Mouse (Mus musculus): ENCODE measurements around the gene Slc16a2. TPM values are rescaled to one million over a fixed set of nuclear protein-coding genes. Genes with fewer than 3 reads are reported as not detected.

The Slc16a2 gene
- polyA plus RNA-seq, 2 experiments: 4.2 to 7.5 TPM

DNA sequence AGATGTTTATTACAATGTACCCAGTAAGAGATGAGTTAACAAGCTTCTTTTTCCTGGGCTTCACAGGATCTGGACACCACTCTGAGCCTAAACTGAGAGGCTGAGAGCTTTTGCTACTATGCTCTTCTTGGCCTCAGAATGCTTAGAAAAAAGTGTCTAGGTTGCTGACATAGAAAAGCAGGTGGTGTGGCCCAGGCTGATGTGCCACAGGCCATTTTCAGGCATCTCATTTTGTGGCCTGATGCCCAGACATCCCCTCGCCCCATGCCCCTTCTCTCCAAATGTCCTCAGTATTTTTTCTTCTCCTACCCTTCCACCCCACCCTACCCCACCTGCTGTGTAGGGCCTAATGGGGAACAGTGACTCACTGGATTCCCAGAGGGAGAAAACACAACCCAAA is 11.3 kb downstream of the Slc16a2 start:
- H3K36me3 ChIP-seq (replicated peaks; ENCODE audit: control insufficient read depth, insufficient read depth, low read depth): no peaks in the 10 kb centered on the region
- H3K4me1 ChIP-seq (replicated peaks; ENCODE audit: control insufficient read depth in 2 of 2, insufficient read depth in 2 of 2, low read length in 1 of 2): no peaks in the 10 kb centered on the region
- H3K9ac ChIP-seq (replicated peaks): no peak overlapping the region
- no peak overlapping the region for H3K27ac ChIP-seq
- DNase-seq (ENCODE audit: low read depth in 3 of 3, low spot score in 3 of 3) (no peak), ATAC-seq (ENCODE audit: insufficient read depth) (no peak)
- H3K4me2 ChIP-seq (ENCODE audit: low read depth): no peak overlapping the region
- WGBS (ENCODE audit: insufficient replicate concordance): 20% methylated on average over 1 of the region's 1 CpGs
- H3K4me3 ChIP-seq (ENCODE audit: insufficient read depth in 1 of 2, low read depth in 2 of 2, low read length in 2 of 2): no peak overlapping the region
- no peaks in the 10 kb centered on the region; the same call in 1 of the 2 replicates for H3K27me3 ChIP-seq (ENCODE audit: control insufficient read depth, insufficient read depth, low read length)
- TF ChIP-seq CTCF (IDR thresholded peaks at IDR 0.05; ENCODE audit: low read depth) (no peak), EP300 (IDR thresholded peaks at IDR 0.05; ENCODE audit: low read depth) (no peak)
- H3K9me3 ChIP-seq (ENCODE audit: control insufficient read depth, low read length): no peaks in the 10 kb centered on the region

DNA sequence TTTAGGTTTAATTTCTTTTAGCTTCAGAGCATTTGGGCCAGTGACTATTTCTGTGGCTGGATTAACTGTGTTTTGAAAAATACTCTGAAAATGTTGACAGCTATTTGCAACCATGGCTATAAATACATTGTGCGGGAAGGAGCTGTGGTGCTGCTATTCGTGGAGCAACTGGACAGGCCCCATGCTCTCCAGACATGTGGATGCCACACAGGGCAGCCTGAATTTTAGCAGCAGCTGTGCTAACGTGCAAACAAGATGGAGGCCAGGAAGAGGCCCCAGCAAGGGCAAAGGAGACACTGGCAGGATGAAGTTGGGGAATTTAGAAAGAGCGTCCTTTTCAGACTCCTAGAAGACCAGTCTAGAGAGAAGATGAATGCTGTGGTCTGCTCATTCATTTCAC is 15.4 kb downstream of the Slc16a2 start:
- WGBS (ENCODE audit: insufficient replicate concordance): 57% methylated on average over 4 of the region's 4 CpGs
- H3K9ac ChIP-seq (replicated peaks): no peak overlapping the region
- H3K27ac ChIP-seq: no peak overlapping the region
- no peaks in the 10 kb centered on the region; the same call in none of the 2 replicates for H3K27me3 ChIP-seq (ENCODE audit: control insufficient read depth, insufficient read depth, low read length)
- H3K4me3 ChIP-seq (ENCODE audit: insufficient read depth in 1 of 2, low read depth in 2 of 2, low read length in 2 of 2): no peak overlapping the region
- H3K36me3 ChIP-seq (replicated peaks; ENCODE audit: control insufficient read depth, insufficient read depth, low read depth): no peaks in the 10 kb centered on the region
- DNase-seq (ENCODE audit: low read depth in 3 of 3, low spot score in 3 of 3): no peak
- H3K4me1 ChIP-seq (replicated peaks; ENCODE audit: control insufficient read depth in 2 of 2, insufficient read depth in 2 of 2, low read length in 1 of 2): no peaks in the 10 kb centered on the region
- no peaks in the 10 kb centered on the region for H3K9me3 ChIP-seq (ENCODE audit: control insufficient read depth, low read length)
- H3K4me2 ChIP-seq (ENCODE audit: low read depth): no peak overlapping the region
- TF ChIP-seq EP300 (IDR thresholded peaks at IDR 0.05; ENCODE audit: low read depth) (no peak), CTCF (IDR thresholded peaks at IDR 0.05; ENCODE audit: low read depth) (no peak)
- no peak for ATAC-seq (ENCODE audit: insufficient read depth)

DNA sequence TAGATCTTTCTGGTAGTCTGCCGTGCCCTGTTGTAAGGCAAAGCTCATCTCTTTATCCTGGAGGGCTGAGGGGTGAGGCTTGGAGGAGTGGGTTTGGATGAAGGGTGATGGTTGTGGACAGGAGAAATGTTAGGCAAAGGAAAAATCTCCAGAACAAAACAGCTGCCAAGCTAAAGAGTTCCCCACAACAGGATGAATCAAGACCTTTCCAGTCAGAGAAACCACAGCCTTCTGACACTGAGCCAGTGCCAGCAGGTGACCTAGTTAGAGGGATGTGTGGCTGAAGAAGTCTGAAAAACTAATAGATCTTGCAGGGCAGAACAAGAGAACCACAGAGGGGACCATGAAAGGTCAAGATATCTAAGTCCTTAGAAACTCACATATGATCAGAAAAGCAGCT is 24.8 kb downstream of the Slc16a2 start:
- ATAC-seq (ENCODE audit: insufficient read depth): no peak
- 71% methylated on average over 1 of the region's 1 CpGs for WGBS (ENCODE audit: insufficient replicate concordance)
- Histone ChIP-seq H3K27me3 (ENCODE audit: control insufficient read depth, insufficient read depth, low read length) (no peaks in the 10 kb centered on the region; the same call in 1 of the 2 replicates), H3K36me3 (replicated peaks; ENCODE audit: control insufficient read depth, insufficient read depth, low read depth) (no peaks in the 10 kb centered on the region), H3K27ac (no peak overlapping the region), H3K4me1 (replicated peaks; ENCODE audit: control insufficient read depth in 2 of 2, insufficient read depth in 2 of 2, low read length in 1 of 2) (no peaks in the 10 kb centered on the region), H3K4me2 (ENCODE audit: low read depth) (no peak overlapping the region), H3K4me3 (ENCODE audit: insufficient read depth in 1 of 2, low read depth in 2 of 2, low read length in 2 of 2) (no peak overlapping the region), H3K9me3 (ENCODE audit: control insufficient read depth, low read length) (no peaks in the 10 kb centered on the region), H3K9ac (replicated peaks) (no peak overlapping the region)
- DNase-seq (ENCODE audit: low read depth in 3 of 3, low spot score in 3 of 3): no peak
- TF ChIP-seq EP300 (IDR thresholded peaks at IDR 0.05; ENCODE audit: low read depth): no peak
- TF ChIP-seq CTCF (IDR thresholded peaks at IDR 0.05; ENCODE audit: low read depth): no peak

DNA sequence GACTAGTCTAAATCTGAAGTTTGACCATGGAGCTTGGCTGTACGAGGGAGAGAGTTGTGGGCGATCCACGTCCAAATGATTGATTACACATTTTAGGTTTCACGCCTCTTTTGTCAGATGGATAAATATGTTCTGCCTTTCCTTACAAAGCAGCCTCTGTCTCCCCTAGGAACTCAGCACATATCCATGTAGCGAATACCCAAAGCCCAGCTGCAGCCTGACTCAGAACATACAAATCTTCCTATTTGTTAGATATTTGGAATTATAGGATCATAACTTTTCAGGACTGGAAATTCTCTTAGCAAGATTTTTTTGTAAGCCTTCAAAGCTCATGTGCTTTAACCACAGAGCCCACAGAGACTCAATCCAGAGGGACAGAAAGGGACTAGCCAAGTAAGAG is 26.3 kb downstream of the Slc16a2 start:
- Histone ChIP-seq H3K27me3 (ENCODE audit: control insufficient read depth, insufficient read depth, low read length) (no peaks in the 10 kb centered on the region; the same call in 1 of the 2 replicates), H3K4me3 (ENCODE audit: insufficient read depth in 1 of 2, low read depth in 2 of 2, low read length in 2 of 2) (no peak overlapping the region), H3K36me3 (replicated peaks; ENCODE audit: control insufficient read depth, insufficient read depth, low read depth) (no peaks in the 10 kb centered on the region), H3K4me2 (ENCODE audit: low read depth) (no peak overlapping the region), H3K9ac (replicated peaks) (no peak overlapping the region), H3K4me1 (replicated peaks; ENCODE audit: control insufficient read depth in 2 of 2, insufficient read depth in 2 of 2, low read length in 1 of 2) (no peaks in the 10 kb centered on the region), H3K9me3 (ENCODE audit: control insufficient read depth, low read length) (no peaks in the 10 kb centered on the region), H3K27ac (no peak overlapping the region)
- ATAC-seq (ENCODE audit: insufficient read depth) (no peak), DNase-seq (ENCODE audit: low read depth in 3 of 3, low spot score in 3 of 3) (no peak)
- WGBS (ENCODE audit: insufficient replicate concordance): 68% methylated on average over 5 of the region's 5 CpGs
- TF ChIP-seq EP300 (IDR thresholded peaks at IDR 0.05; ENCODE audit: low read depth) (no peak), CTCF (IDR thresholded peaks at IDR 0.05; ENCODE audit: low read depth) (no peak)

DNA sequence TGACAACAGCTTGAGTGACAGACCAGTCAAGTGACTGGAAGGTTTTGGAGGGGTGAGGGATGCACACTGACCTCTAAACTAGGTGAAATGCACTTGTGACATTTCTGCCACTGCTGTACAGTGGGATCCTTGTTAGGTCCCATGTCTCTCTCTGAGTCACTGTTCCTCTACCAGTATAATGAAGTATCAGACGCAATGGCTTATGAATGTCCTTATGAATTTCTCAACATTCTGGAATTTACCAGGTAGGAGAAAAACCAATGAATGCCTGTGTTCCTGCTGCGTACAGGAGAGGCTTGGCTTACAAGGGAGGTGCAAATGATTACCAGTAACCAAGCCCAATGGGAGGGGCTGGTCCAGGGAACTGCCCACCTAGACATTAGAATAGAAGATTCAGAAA is 30.5 kb downstream of the Slc16a2 start:
- no peaks in the 10 kb centered on the region for H3K36me3 ChIP-seq (replicated peaks; ENCODE audit: control insufficient read depth, insufficient read depth, low read depth)
- no peak for ATAC-seq (ENCODE audit: insufficient read depth)
- WGBS (ENCODE audit: insufficient replicate concordance): 58% methylated on average over 2 of the region's 2 CpGs
- no peak overlapping the region for H3K4me2 ChIP-seq (ENCODE audit: low read depth)
- no peak overlapping the region for H3K9ac ChIP-seq (replicated peaks)
- DNase-seq (ENCODE audit: low read depth in 3 of 3, low spot score in 3 of 3): no peak
- H3K4me1 ChIP-seq (replicated peaks; ENCODE audit: control insufficient read depth in 2 of 2, insufficient read depth in 2 of 2, low read length in 1 of 2): no peaks in the 10 kb centered on the region
- H3K27me3 ChIP-seq (ENCODE audit: control insufficient read depth, insufficient read depth, low read length): no peaks in the 10 kb centered on the region; the same call in 1 of the 2 replicates
- TF ChIP-seq EP300 (IDR thresholded peaks at IDR 0.05; ENCODE audit: low read depth) (no peak), CTCF (IDR thresholded peaks at IDR 0.05; ENCODE audit: low read depth) (no peak)
- no peaks in the 10 kb centered on the region for H3K9me3 ChIP-seq (ENCODE audit: control insufficient read depth, low read length)
- no peak overlapping the region for H3K27ac ChIP-seq
- H3K4me3 ChIP-seq (ENCODE audit: insufficient read depth in 1 of 2, low read depth in 2 of 2, low read length in 2 of 2): no peak overlapping the region

Data from liver, embryonic 14.5 days (tissue).